Mouse (Mus musculus) megakaryocyte-erythroid progenitor cell, adult 5-6 weeks (primary cell): ENCODE measurements around the gene Eras. TPM values are rescaled to one million over a fixed set of nuclear protein-coding genes. Genes with fewer than 3 reads are reported as not detected.

Experiments
- ATAC-seq: replicated peaks from 2 replicates; pipeline ENCODE4 v1.8.0; 2016; ENCODE audit warnings: mild to moderate bottlenecking, inconsistent platforms; ENCODE audit not compliant: severe bottlenecking, poor library complexity, low FRiP score, low TSS enrichment
- total RNA-seq, 2 experiments: library from RNA; stranded (forward) in 1 of 2; stranded (reverse) in 1 of 2; fragments of 200-1000, 215-1000 nt in 1 of 2; fragments of >200 nt in 1 of 2; fragmentation: Nextera tagmentation in 1 of 2; gene quantifications; 2 replicates each; pipeline ENCODE4 v1.2.3; 2014 to 2017

The Eras gene
- total RNA-seq (2014; fragmentation: Nextera tagmentation) (not detected in 2 replicates), total RNA-seq (2017) (not detected in 2 replicates)

GRCm38 (mm10) chrX:7928270-7928790 is at the start of gene Eras:
Eras (minus strand) TSS chrX:7928607.
- no peak for ATAC-seq

- ATAC-seq: no peak
Observed at GRCm38 (mm10) chrX:7977892-7978291, 49.5 kb upstream of the Eras start, which contains the start of gene Gata1. Gata1 (minus strand) TSS chrX:7978071.

DNA sequence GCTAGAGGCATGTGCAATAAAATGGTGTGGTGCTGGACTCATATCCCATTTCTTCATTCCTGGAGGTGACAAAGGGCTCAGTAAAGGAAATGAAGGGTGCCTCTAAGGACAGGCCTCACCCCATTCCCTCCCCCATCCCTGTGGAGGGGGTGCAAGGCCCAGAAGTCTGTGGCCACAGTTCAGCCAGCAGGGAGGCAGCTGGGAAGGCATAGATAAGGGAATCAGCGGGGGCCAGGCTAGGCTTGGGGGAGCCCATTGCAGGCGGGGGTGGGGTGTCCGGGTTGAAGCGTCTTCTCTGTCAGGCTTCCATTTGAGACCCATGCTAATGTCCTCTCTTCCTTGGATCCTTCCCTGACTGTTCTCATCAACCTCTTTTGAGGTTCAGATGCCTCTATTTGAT is 42.9 kb upstream of the Eras start:
- ATAC-seq: peak; percentile 85

DNA sequence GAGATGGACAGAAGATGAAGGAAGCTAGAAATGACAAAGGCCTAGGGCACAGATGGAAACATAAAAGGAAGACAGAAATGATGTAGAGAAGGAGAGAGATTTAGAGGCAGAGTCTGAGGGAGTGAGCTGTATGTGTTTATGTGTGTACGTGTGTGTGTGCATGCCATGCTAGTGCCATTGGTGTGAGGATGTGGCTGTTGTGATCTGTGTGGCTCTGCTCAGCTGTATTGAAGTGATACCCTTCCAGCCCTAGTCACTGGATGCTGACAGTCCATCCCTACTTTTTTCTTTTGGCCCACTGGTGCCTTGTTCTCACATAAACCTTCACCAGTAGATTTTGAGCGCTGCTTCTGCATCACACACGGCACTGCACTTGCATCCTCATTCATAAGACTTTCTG is 40.5 kb upstream of the Eras start:
- no peak for ATAC-seq

- peak; percentile 66 for ATAC-seq
Observed at GRCm38 (mm10) chrX:7968226-7968625, 39.8 kb upstream of the Eras start.

- peak; percentile 55 for ATAC-seq
Observed at GRCm38 (mm10) chrX:7967596-7968201, 39.3 kb upstream of the Eras start.

- no peak for ATAC-seq
Observed at GRCm38 (mm10) chrX:7966161-7966560, 37.8 kb upstream of the Eras start.

DNA sequence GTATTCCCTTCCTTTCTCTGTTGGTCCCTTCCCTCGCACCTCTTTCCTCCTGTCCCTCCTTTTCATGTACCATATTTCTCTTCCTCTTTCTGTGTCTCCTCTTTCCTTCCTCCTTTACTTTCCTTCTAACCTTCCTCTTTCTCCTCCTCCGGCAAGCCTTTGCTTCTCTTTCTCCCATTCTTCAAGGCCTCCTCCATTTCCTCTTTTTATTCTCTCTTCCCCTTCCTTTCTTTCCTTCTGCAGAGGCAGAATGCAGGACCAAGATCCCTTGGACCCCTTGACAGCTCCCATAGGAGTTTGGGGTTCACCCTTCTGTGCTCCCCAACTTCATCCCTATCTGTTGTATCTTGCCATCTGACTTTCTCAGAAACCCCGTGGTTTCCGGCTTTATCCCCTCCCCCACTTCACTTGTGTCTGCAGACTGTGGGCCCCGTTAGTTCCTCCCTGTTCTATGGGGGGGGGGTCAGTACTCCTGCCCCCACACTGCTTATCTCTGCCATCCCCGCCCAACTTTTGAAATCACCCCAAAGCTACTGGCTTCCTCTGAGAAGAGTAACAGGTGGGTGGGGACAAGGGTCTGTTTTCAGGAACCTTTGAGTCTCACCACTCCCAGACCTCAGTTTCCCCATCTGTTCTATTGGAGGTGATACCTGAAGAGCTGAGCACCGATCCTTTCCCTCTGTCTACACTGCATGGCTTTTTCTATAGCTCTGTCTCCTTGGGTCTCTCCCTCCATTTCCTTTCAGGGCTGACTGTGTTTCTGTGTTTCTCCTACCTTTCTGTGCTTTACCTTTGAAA is 35.6 kb upstream of the Eras start:
- no peak for ATAC-seq

- ATAC-seq: no peak
Observed at GRCm38 (mm10) chrX:7958868-7959267, 30.5 kb upstream of the Eras start.

GRCm38 (mm10) chrX:7950091-7950490 is 21.7 kb upstream of the Eras start:
- no peak for ATAC-seq

DNA sequence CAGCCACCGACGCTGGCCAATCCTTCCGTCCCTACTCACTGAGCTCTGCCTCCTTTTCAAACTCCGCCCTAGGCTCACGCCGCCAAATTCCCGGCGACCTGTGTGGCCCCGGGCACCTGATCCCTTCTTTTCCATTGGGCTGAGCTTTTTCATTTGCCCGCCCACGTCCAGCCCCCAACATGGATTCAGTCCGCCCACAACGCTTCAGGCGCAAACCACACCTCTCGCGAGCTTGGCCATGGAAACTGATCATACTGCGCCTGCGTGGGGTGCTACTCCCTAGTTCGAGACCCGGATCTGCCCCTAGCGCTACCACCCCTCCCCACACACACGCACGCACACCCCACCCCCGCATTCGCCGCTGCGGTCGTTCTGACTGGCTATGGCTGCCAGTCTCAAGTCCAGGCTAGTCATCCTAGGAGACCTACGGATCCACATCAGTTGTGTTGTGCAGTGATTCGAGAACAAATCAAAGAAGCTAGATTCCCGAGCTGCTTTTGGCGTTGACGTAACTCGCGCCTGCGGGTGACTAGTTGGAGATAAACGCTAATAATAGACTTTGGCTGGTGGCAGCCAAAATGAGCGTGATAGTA is 19.6 kb upstream of the Eras start:
- ATAC-seq: peak; percentile 97

- no peak for ATAC-seq
Observed at GRCm38 (mm10) chrX:7947108-7947899, 18.9 kb upstream of the Eras start, which contains the start of gene Hdac6. Hdac6 (minus strand) TSS chrX:7947889.

GRCm38 (mm10) chrX:7945618-7946017 is 17.2 kb upstream of the Eras start:
- no peak for ATAC-seq

DNA sequence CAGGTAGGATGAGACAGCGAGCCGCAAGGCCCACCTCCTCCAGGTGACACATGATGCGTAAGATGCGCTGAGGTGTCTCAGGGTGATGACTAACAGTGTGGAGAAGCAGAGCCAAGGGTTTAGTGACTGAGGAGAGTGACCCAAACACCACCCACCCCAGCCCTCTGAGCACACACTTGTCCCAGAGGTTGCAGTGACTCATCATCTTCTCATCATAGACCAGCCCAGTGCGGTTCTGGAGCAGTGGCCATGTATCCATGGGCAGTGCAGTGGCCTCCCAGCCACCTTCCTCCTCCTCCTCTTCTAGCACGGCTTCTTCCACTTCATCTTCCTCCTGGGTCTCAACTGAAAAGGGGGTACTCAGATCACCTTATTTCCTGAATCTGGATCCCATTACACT is 9.3 kb upstream of the Eras start:
- ATAC-seq: no peak

GRCm38 (mm10) chrX:7936874-7937273 is 8.5 kb upstream of the Eras start:
- ATAC-seq: peak; percentile 77

DNA sequence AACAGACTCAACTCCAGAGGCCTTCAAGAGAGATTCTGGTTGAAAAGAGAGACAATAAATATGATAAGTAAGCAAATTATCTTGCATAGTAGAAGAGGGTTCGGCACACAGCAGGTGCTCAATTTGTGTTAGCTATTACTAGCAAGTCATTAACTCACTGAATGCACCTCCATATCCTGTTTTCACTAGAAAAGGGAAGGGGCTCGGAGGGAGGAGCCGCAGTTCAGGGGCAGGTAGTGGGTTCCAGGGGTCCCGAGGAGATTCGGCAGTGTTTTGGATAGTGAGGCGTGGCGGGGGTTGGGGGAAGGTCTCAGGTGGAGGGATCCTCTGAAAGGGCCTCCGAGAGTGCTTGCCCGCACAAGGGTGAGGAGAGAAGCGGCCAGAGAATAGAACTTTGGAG is 1.3 kb downstream of the Eras start:
- ATAC-seq: no peak

DNA sequence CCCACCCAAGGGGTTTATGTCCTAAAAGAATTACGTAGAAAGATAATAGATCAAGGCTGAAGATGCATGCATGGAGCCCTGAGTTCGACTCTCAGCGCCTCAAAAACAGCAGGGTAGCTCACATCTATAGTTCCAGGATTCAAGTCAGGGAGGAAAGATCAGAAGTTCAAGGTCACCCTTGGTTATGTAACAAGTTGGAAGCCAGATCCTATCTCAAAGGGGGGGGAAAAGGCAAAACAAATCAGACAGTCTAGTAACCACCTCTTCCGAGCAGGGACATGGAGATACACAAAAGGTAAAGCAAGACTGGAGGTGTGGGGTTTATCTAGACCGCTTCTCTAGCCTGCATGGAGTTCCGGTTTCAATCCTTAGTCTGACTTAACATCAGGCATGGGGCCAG is 2.1 kb downstream of the Eras start:
- ATAC-seq: no peak

DNA sequence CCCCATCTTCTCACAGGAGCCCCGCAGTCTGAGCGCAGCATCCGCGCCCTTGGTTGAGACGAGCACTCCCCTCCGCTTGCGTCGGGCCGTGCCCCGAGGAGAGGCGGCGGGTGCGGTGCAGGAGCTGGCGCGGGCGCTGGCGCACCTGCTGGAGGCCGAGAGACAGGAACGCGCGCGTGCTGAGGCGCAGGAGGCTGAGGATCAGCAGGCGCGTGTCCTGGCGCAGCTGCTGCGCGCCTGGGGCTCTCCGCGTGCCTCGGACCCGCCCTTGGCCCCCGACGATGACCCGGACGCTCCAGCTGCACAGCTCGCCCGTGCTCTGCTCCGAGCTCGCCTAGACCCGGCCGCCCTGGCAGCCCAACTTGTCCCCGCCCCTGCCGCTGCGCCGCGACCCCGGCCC is 6.4 kb downstream of the Eras start:
- ATAC-seq: no peak

- no peak for ATAC-seq
Observed at GRCm38 (mm10) chrX:7919601-7920383, 8.6 kb downstream of the Eras start, which contains the start of gene Pcsk1n. Pcsk1n (plus strand) TSS chrX:7919822.
